Mouse (Mus musculus): Measurements from ENCODE around the gene Fgfr2.
"Not testable (repeated sequence)": the region's sequence is repeated elsewhere in the genome, so short reads cannot be mapped to it uniquely, and the experiment has no call there.

The Fgfr2 gene

GRCm38 (mm10) chr7:131045258-131045835 lies 2077.8 kb downstream of the Fgfr2 start:
- DNase-seq (ENCODE audit: low spot score) = not testable (repeated sequence)

GRCm38 (mm10) chr7:131042657-131043056 lies 2080.5 kb downstream of the Fgfr2 start:
- DNase-seq (ENCODE audit: low spot score) = no peak

GRCm38 (mm10) chr7:131040760-131041159 lies 2082.4 kb downstream of the Fgfr2 start:
- DNase-seq (ENCODE audit: low spot score) = not testable (repeated sequence)

GRCm38 (mm10) chr7:131037083-131037482 lies 2086.1 kb downstream of the Fgfr2 start:
- no peak for DNase-seq (ENCODE audit: low spot score)

GRCm38 (mm10) chr7:131036396-131036795 lies 2086.8 kb downstream of the Fgfr2 start:
- no peak for DNase-seq (ENCODE audit: low spot score)

GRCm38 (mm10) chr7:131031755-131032154 lies 2091.4 kb downstream of the Fgfr2 start, which contains the start of gene Dmbt1:
TSS of gene Dmbt1 (plus strand) at chr7:131032053.
- no peak for DNase-seq (ENCODE audit: low spot score)

- no peak for DNase-seq (ENCODE audit: low spot score)
These were observed 2095.6 kb downstream of the Fgfr2 start for GRCm38 (mm10) chr7:131027557-131027956.

- no peak for DNase-seq (ENCODE audit: low spot score)
These were observed 2098.3 kb downstream of the Fgfr2 start for GRCm38 (mm10) chr7:131024807-131025206.

GRCm38 (mm10) chr7:131019181-131019580 lies 2104.0 kb downstream of the Fgfr2 start:
- DNase-seq (ENCODE audit: low spot score) = no peak

- DNase-seq (ENCODE audit: low spot score) = no peak
These were observed 2111.2 kb downstream of the Fgfr2 start for GRCm38 (mm10) chr7:131011901-131012300.

GRCm38 (mm10) chr7:131009178-131009577 lies 2114.0 kb downstream of the Fgfr2 start:
- DNase-seq (ENCODE audit: low spot score) = no peak

- no peak for DNase-seq (ENCODE audit: low spot score)
These were observed 2115.9 kb downstream of the Fgfr2 start for GRCm38 (mm10) chr7:131007221-131007620.

- DNase-seq (ENCODE audit: low spot score) = no peak
These were observed 2119.1 kb downstream of the Fgfr2 start for GRCm38 (mm10) chr7:131004071-131004470.

GRCm38 (mm10) chr7:131001976-131002726 lies 2121.0 kb downstream of the Fgfr2 start:
- DNase-seq (ENCODE audit: low spot score) = no peak

- no peak for DNase-seq (ENCODE audit: low spot score)
These were observed 2129.2 kb downstream of the Fgfr2 start for GRCm38 (mm10) chr7:130993907-130994306.

GRCm38 (mm10) chr7:130991174-130991789 lies 2131.9 kb downstream of the Fgfr2 start:
- DNase-seq (ENCODE audit: low spot score) = no peak

GRCm38 (mm10) chr7:130989371-130989770 lies 2133.8 kb downstream of the Fgfr2 start:
- DNase-seq (ENCODE audit: low spot score) = no peak

GRCm38 (mm10) chr7:130988146-130988545 lies 2135.0 kb downstream of the Fgfr2 start:
- DNase-seq (ENCODE audit: low spot score) = no peak

- DNase-seq (ENCODE audit: low spot score) = no peak
These were observed 2137.4 kb downstream of the Fgfr2 start for GRCm38 (mm10) chr7:130985716-130986115.

GRCm38 (mm10) chr7:130985193-130985592 lies 2138.0 kb downstream of the Fgfr2 start:
- DNase-seq (ENCODE audit: low spot score) = no peak

GRCm38 (mm10) chr7:130984294-130984693 lies 2138.9 kb downstream of the Fgfr2 start:
- DNase-seq (ENCODE audit: low spot score) = no peak

GRCm38 (mm10) chr7:130982881-130983280 lies 2140.3 kb downstream of the Fgfr2 start:
- DNase-seq (ENCODE audit: low spot score) = no peak

GRCm38 (mm10) chr7:130982371-130982770 lies 2140.8 kb downstream of the Fgfr2 start:
- no peak for DNase-seq (ENCODE audit: low spot score)
